Mouse (Mus musculus) kidney, postnatal 4 days (tissue): ENCODE results near the gene Alox12.

Experiments
- DNase-seq, 2 experiments: peaks; one replicate each; pipeline ENCODE4 v3.0.0; 2021; ENCODE audit warnings: mixed read lengths in 2 of 2

Gene Alox12

DNA sequence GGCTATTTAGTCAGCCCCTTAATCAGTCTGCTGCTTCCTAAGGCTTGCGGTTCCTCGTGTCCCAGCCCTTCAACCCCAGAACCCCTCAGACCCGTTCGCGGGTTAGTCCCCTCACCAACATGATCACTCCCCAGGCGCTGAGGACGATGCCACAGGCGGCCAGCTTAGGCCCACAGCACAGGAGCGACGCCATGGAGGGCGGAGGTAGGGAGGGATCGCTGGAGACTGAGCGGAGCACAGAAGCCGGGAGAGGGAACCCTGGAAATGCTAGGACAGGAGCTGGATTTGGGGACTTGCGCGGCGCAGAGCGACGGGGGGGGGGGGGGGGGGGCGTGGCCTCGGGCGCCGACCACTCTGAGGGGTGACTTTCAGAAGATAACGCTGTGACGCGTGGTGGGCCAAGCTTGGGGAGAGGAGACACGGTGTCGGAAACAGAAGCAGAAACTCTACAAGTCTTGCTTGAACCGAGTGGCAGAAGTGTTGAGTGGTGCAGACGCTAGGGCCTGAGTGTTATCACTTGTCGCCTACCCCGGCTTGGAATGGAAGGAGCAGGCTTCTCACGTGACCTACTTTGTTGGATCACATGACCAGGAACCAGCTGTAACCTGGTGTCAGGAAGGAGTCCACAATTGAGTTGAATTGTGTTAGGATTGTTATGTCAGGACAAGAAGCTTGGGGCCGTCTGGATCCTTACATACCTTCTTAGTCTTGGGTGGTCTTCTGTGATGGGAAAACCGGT lies 15.4 kb downstream of the Alox12 start, which contains the start of the genes Gm21988 and Rnasek:
Gene Gm21988, minus strand, starts transcription at position 290 of the 739 bp plus-strand sequence.
Gene Rnasek, minus strand, starts transcription at position 302 of the 739 bp plus-strand sequence.
- DNase-seq: peak; percentile 76 to 88

GRCm38 (mm10) chr11:70238591-70239440 lies 16.3 kb downstream of the Alox12 start:
- peak; percentile 32 to 49 for DNase-seq

- DNase-seq: peak; percentile 99
These were observed 17.5 kb downstream of the Alox12 start, which contains the start of gene 0610010K14Rik for GRCm38 (mm10) chr11:70237457-70238167. Gene 0610010K14Rik, minus strand, starts transcription at chr11:70237914.

- no peak for DNase-seq
These were observed 18.4 kb downstream of the Alox12 start for GRCm38 (mm10) chr11:70236717-70237116.

GRCm38 (mm10) chr11:70235254-70235900 lies 19.8 kb downstream of the Alox12 start:
- no peak for DNase-seq

DNA sequence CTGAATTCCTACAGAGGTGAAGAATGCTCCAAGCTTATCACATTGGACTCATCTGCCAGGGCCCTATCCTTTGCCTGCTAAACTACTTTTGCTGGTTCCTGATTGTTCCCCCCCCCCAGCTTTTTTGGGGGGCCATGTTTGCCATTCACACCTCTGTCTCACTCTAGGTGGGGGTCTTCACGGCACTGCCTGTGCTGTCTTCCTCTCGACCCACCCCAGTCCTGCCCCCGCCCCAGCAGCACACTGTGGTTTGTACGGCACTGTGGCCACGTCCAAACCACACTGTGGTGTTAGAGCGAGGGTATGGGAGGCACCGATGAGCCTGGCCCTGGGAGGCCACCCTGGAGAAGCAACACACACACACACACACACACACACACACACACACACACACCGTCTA lies 20.7 kb downstream of the Alox12 start:
- DNase-seq: no peak

DNA sequence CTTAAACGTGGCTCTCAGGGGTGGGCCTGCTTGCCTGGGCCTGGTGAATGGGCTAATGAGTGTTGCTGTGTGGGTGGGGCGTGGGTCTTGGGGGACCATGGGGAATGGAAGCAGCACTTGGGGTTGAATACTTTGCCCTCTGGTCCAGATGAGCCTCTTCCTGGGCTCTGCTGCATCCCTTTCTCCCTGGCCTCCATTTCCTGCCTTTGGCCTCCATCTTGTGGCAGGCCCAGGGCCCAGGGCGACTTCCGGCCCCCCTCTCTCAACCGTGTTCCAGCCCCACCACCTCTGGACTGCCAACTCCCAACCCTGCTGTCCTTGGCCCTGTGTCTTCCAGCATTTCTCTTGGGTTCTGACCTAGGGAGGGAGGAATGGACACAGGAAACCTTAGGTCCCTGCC lies 21.1 kb downstream of the Alox12 start:
- peak; percentile 29 to 47 for DNase-seq

- peak; percentile 44 to 62 for DNase-seq
These were observed 22.1 kb downstream of the Alox12 start for GRCm38 (mm10) chr11:70233016-70233415.

GRCm38 (mm10) chr11:70232546-70232945 lies 22.6 kb downstream of the Alox12 start:
- peak; percentile 73 to 83 for DNase-seq

- peak; percentile 91 to 92 for DNase-seq
These were observed 24.9 kb downstream of the Alox12 start for GRCm38 (mm10) chr11:70230239-70230727.

GRCm38 (mm10) chr11:70229260-70230010 lies 25.7 kb downstream of the Alox12 start, which contains the start of gene Bcl6b:
Gene Bcl6b, minus strand, starts transcription at chr11:70229798.
- DNase-seq: peak; percentile 69 to 77

DNA sequence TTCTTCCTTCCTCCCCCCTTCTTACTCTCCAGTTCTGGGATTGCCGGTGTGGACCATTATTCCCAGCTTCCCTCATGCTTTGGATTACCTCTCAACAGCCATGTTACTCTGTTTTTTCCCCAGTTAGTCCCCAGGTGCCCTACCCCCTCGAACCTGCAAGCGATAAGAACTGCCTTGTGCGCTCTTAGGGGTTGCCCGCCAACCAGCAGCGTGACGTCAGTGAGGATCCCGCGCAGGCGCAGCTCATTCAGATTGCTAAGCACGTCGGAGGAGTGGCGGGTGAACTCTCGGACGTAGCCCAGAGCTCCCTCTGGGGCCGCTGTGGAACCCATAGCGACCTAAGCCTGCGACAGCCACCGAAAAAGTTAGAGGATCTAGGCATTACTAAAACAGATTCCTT lies 26.3 kb downstream of the Alox12 start:
- peak; percentile 90 to 93 for DNase-seq

DNA sequence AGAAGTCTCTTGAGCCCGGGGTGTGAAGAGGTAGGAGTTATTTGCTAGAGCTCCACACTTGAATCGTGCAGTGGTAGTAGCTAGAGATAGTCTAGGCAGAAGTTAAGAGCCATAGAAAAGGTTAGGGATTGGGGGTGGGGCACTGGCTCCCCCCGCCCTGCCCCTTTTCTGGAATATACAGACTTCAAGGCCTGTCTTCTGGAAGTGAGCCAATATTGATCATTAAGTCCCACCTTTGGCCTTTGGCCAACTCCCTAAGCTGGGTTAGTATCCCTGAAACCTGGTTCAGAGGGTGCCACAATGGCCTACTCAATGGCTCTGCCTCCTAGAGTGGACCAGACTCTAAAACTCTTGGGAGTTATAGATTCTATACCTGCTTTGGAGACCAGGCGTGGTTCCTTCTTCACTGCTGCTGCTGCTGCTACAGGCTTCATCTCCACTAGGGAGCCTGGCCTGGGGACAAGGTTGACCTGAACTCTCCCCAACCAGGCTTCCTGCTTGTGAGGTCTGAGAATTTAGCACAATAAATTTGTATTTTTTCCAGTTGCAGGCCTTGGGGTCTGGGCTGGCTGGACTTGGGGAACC lies 27.4 kb downstream of the Alox12 start:
- no peak for DNase-seq

GRCm38 (mm10) chr11:70227126-70227525 lies 28.0 kb downstream of the Alox12 start:
- DNase-seq: no peak

DNA sequence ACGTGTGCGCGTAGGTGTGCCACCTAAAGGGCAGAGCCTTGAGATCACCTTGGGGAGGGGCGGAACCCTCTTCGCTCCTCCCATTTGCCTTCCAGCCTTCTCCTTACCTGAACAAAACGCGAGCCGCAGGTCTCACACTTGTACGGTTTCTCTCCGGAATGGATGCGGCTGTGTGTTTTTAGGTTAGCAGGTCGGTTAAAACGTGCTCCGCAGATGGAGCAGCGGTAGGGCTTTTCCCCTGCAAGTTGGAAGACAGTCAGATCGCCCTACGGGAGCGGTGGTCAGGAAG lies 28.6 kb downstream of the Alox12 start:
- DNase-seq: peak in 1 of 2 experiments; percentile 47

- DNase-seq: peak in 1 of 2 experiments; percentile 46
These were observed 29.2 kb downstream of the Alox12 start for GRCm38 (mm10) chr11:70225798-70226601.

DNA sequence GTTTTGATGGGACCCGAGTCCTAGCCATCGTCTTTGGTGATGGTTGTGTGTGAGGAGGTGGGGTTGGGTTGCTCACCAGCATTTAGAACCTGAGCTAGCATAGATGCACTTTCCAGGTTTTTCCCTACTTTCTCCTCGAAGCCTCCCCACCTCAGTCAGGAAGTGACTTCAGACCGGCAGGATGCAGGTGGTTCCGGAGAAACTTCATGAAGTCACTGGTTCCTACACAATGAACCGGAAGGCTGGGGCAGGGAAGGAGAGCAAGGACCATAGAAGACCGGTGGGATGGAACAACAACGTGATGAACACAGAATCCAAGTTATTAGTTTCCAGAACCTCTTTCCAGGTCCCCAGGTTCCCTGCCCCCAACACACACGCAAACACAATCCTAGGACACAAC lies 31.4 kb downstream of the Alox12 start:
- DNase-seq: peak; percentile 37 to 60

GRCm38 (mm10) chr11:70221603-70222500 lies 33.3 kb downstream of the Alox12 start:
- peak in 1 of 2 experiments; percentile 47 for DNase-seq
